Mouse (Mus musculus) kidney, adult 2 months (tissue): ENCODE results near the gene Ostm1. TPM values are rescaled to one million over a fixed set of nuclear protein-coding genes. Genes with fewer than 3 reads are reported as not detected.

Experiments used
- DNase-seq: peaks from one replicate; pipeline ENCODE4 v3.0.0; 2021
- H3K27ac ChIP-seq: fragments of 200-500 bp; 2 replicates; pipeline ENCODE4 v1.5.1; 2012; ENCODE audit warnings: low read depth, low read length, control low read depth, inconsistent platforms; ENCODE audit not compliant: insufficient read depth
- H3K27me3 ChIP-seq: fragments of 200-500 bp; replicated peaks from 2 replicates; pipeline ENCODE4 v1.6.1; 2012; ENCODE audit warnings: mild to moderate bottlenecking, moderate library complexity, low read length, inconsistent platforms; ENCODE audit not compliant: control insufficient read depth, insufficient read depth
- H3K36me3 ChIP-seq: fragments of 200-500 bp; 2 replicates; pipeline ENCODE4 v1.6.1; 2012; ENCODE audit warnings: mild to moderate bottlenecking, moderate library complexity, low read length, inconsistent platforms; ENCODE audit not compliant: control insufficient read depth, insufficient read depth
- H3K4me1 ChIP-seq: fragments of 200-500 bp; 2 replicates; pipeline ENCODE4 v1.6.1; 2011; ENCODE audit warnings: low read length; ENCODE audit not compliant: control insufficient read depth, insufficient read depth
- H3K4me3 ChIP-seq: fragments of 200-500 bp; 2 replicates; pipeline ENCODE4 v1.5.1; 2011; ENCODE audit warnings: mild to moderate bottlenecking, low read depth, low read length, control low read depth; ENCODE audit not compliant: insufficient read depth
- CTCF ChIP-seq: fragments of 200-500 bp; conservative IDR thresholded peaks from 2 replicates; pipeline ENCODE4 v1.5.1; 2011; ENCODE audit warnings: low read depth, mild to moderate bottlenecking, control low read depth, low read length, moderate library complexity, mixed read lengths; ENCODE audit not compliant: insufficient read depth, insufficient read length
- POLR2A ChIP-seq: fragments of 200-500 bp; IDR thresholded peaks from one replicate; pipeline ENCODE4 v1.6.1; 2011; ENCODE audit warnings: low read depth, low read length, control low read depth
- WGBS: fragments of 180-500 bp; shearing (Covaris S2); methylation state at CpG from one replicate; pipeline ENCODE4 v1.1.7; 2018; 5-methylcytosine and 5-hydroxymethylcytosine counted together
- polyA plus RNA-seq: library from polyadenylated mRNA; depleted of rRNA; stranded (reverse); fragments of >200 nt; gene quantifications from 2 replicates; pipeline ENCODE4 v1.2.3, GENCODE M21; 2012

The Ostm1 gene
- polyA plus RNA-seq, 1 experiment, result 15.5 TPM

- 11% methylated on average over 12 of the region's 12 CpGs for WGBS
- Histone ChIP-seq H3K4me1 (no peaks in the 10 kb centered on the region), H3K4me3 (no peak overlapping the region), H3K36me3 (no peaks in the 10 kb centered on the region), H3K27me3 (peaks cover 6% of the 10 kb centered on the region; the same call in 1 of the 2 replicates), H3K27ac (no peak overlapping the region)
- TF ChIP-seq CTCF (no peak), POLR2A (no peak)
- DNase-seq, result no peak
These were observed 29.5 kb downstream of the Ostm1 start for GRCm38 (mm10) chr10:42613075-42613474.

GRCm38 (mm10) chr10:42613639-42614381 lies 30.2 kb downstream of the Ostm1 start:
- peaks cover 6% of the 10 kb centered on the region; the same call in 1 of the 2 replicates for H3K27me3 ChIP-seq
- WGBS, result 2% methylated on average over 40 of the region's 40 CpGs
- no peak overlapping the region for H3K4me3 ChIP-seq

GRCm38 (mm10) chr10:42614766-42615165 lies 31.1 kb downstream of the Ostm1 start:
- Histone ChIP-seq H3K36me3 (no peaks in the 10 kb centered on the region), H3K4me3 (no peak overlapping the region), H3K4me1 (no peaks in the 10 kb centered on the region), H3K27ac (no peak overlapping the region), H3K27me3 (peaks cover 6% of the 10 kb centered on the region; the same call in 1 of the 2 replicates)
- TF ChIP-seq POLR2A (no peak), CTCF (no peak)
- WGBS, result 15% methylated on average over 9 of the region's 9 CpGs
- no peak for DNase-seq

More at GRCm38 (mm10) chr10:42613639-42614381, 30.2 kb downstream of the Ostm1 start:
- Histone ChIP-seq H3K36me3 (no peaks in the 10 kb centered on the region), H3K4me1 (no peaks in the 10 kb centered on the region), H3K27ac (no peak overlapping the region)
- no peak for DNase-seq
- TF ChIP-seq CTCF, result no peak
- no peak for TF ChIP-seq POLR2A

DNA sequence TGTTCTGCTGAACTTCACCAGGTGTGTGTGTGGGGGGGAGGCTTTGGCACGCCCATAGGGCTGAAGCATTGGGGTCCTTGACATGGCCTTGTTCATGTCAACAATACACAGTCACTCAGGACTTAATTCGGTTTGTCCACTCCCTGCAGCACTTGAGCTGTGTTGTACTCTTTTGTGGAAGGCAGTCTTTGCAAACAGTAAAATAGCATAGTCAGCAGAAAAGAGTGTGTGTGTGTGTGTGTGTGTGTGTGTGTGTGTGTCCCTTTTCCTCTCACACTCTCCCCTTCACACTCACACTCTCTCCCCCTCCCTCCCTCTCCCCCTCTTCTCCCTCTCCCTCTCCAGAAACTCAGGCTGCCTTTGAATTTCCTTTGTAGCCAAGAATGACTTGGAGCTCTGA lies 34.7 kb downstream of the Ostm1 start:
- TF ChIP-seq POLR2A, result no peak
- no peak for TF ChIP-seq CTCF
- no peak for DNase-seq
- peaks cover 3% of the 10 kb centered on the region; the same call in 1 of the 2 replicates for H3K27me3 ChIP-seq
- H3K4me3 ChIP-seq, result no peak overlapping the region
- H3K27ac ChIP-seq, result no peak overlapping the region
- WGBS, result 42% methylated on average over 2 of the region's 2 CpGs
- no peaks in the 10 kb centered on the region for H3K4me1 ChIP-seq
- no peaks in the 10 kb centered on the region for H3K36me3 ChIP-seq

- no peaks in the 10 kb centered on the region for H3K4me1 ChIP-seq
- no peak for DNase-seq
- H3K4me3 ChIP-seq, result no peak overlapping the region
- H3K27ac ChIP-seq, result no peak overlapping the region
- no peaks in the 10 kb centered on the region for H3K36me3 ChIP-seq
- TF ChIP-seq CTCF (no peak), POLR2A (no peak)
- H3K27me3 ChIP-seq, result no peaks in the 10 kb centered on the region; the same call in 1 of the 2 replicates
- 79% methylated on average over 2 of the region's 2 CpGs for WGBS
These were observed 42.3 kb downstream of the Ostm1 start for GRCm38 (mm10) chr10:42625907-42626306.

DNA sequence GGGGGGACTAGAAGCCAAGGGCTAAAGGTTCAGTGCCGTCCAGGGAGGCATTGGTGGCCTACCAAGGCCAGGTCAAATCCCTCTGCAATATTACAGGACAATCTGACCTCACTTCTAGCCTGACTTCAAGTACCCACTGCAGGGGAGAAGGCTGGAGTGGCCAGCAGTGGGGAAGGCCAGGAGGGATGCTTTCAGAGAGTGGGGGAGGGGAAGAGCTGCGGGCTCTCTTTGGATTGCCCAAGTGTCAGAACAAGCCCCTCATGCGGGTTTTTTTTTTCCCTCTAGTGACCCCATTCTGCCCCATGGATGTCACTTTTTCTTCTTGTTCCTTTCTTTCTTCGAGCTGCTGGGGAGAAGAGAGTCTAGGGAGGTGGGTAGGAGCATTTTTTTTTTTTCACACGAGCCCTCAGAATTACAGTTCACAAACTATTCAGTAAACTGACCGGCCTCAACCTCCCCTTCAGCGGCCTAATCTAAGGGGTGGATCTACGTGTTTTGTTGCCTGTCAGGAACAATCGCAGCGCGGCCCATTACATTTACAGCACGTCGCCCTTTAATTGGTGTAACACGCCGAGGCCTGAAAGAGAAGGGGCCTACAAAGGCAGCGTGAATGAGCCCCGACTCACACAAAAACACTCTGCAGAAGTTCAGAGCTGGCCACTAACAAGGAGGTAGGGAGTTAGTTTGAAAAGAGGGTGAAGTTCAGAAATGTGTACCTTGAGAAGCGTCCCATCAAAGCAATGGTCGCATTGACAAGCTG lies 47.2 kb downstream of the Ostm1 start:
- Histone ChIP-seq H3K4me3 (no peak overlapping the region), H3K36me3 (no peaks in the 10 kb centered on the region), H3K27ac (no peak overlapping the region), H3K27me3 (peaks cover 10% of the 10 kb centered on the region), H3K4me1 (no peaks in the 10 kb centered on the region)
- 28% methylated on average over 19 of the region's 19 CpGs for WGBS
- DNase-seq, result no peak
- TF ChIP-seq POLR2A, result no peak
- no peak for TF ChIP-seq CTCF
